Mouse (Mus musculus) brain, embryonic 14.5 days (tissue): Measurements from ENCODE around the gene Bpifb4.

Experiments
- CTCF ChIP-seq: fragments of 200-500 bp; IDR thresholded peaks from 2 replicates; pipeline ENCODE4 v1.5.1; 2012; ENCODE audit warnings: inconsistent platforms, mild to moderate bottlenecking, moderate library complexity, borderline replicate concordance; ENCODE audit not compliant: insufficient read depth, insufficient read length; ENCODE audit errors: extremely low read depth
- POLR2A ChIP-seq: fragments of 200-500 bp; IDR thresholded peaks from 2 replicates; pipeline ENCODE4 v1.6.1; 2012; ENCODE audit warnings: mild to moderate bottlenecking, inconsistent platforms, borderline replicate concordance; ENCODE audit not compliant: poor library complexity, insufficient read depth, insufficient read length, severe bottlenecking; ENCODE audit errors: extremely low read depth

GRCm38 (mm10) chr2:153900088-153900487 lies 37.9 kb upstream of the Bpifb4 start, which contains the start of gene Bpifb6:
- TF ChIP-seq CTCF (no peak), POLR2A (no peak)
